Mouse (Mus musculus) C2C12 (cell line): ENCODE measurements around the gene Cdan1.
"Not testable (repeated sequence)": the region's sequence is repeated elsewhere in the genome, so short reads cannot be mapped to it uniquely, and the experiment has no call there.

Experiments
- CEBPB ChIP-seq: IDR thresholded peaks from one replicate; pipeline ENCODE4 v1.6.1; 2011; ENCODE audit warnings: low read depth, mild to moderate bottlenecking, control low read depth, moderate library complexity
- CTCF ChIP-seq: IDR thresholded peaks from one replicate; pipeline ENCODE4 v1.5.1; 2011; ENCODE audit not compliant: control insufficient read depth, insufficient read depth, insufficient read length
- MAX ChIP-seq: IDR thresholded peaks from one replicate; pipeline ENCODE4 v1.6.1; 2011; ENCODE audit warnings: mild to moderate bottlenecking, control low read depth
- MYOD1 ChIP-seq: IDR thresholded peaks from one replicate; pipeline ENCODE4 v1.6.1; 2011; ENCODE audit warnings: low read depth; ENCODE audit not compliant: control insufficient read depth, insufficient read length
- MYOG ChIP-seq: IDR thresholded peaks from one replicate; pipeline ENCODE4 v1.6.1; 2011; ENCODE audit not compliant: control insufficient read depth, insufficient read length; ENCODE audit errors: extremely low read depth
- USF1 ChIP-seq: IDR thresholded peaks from one replicate; pipeline ENCODE4 v1.6.1; 2011; ENCODE audit warnings: low read depth, mild to moderate bottlenecking, control low read depth, moderate library complexity

DNA sequence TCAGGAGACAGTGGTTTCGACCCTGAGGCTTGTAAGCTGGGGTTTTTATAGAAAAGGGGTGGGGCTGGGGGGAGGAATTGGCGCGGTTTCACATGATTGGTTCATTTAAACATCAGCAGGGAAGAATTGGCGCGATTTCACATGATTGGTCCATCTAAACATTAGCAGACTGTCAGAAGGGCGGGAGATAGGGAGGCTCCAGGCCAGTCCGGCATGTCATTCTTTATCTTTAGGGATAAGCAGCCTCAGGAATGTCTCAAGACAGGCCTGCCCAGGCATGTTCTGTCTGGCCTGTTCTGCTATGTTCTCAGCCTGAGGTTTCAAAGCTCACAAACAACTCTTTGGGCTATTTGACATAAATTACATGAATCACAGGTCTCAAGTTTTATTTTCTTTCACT lies 168.8 kb downstream of the Cdan1 start:
- not testable (repeated sequence) for TF ChIP-seq MAX, CTCF, USF1, MYOD1, CEBPB, MYOG
